Mouse (Mus musculus): ENCODE results near the gene Nudcd3. TPM values are rescaled to one million over a fixed set of nuclear protein-coding genes. Genes with fewer than 3 reads are reported as not detected.

The Nudcd3 gene
- total RNA-seq, 2 experiments from 2014 or later = 45.8 to 52.3 TPM

GRCm38 (mm10) chr11:6178673-6179166 is 21.5 kb downstream of the Nudcd3 start:
- DNase-seq = no peak

GRCm38 (mm10) chr11:6177781-6178420 is 22.3 kb downstream of the Nudcd3 start:
- DNase-seq = no peak

GRCm38 (mm10) chr11:6175506-6175905 is 24.7 kb downstream of the Nudcd3 start:
- no peak for DNase-seq

GRCm38 (mm10) chr11:6174719-6175118 is 25.5 kb downstream of the Nudcd3 start:
- peak; percentile 50 for DNase-seq

GRCm38 (mm10) chr11:6169041-6169663 is 31.1 kb downstream of the Nudcd3 start:
- no peak for DNase-seq

- DNase-seq = no peak
These were observed 33.9 kb downstream of the Nudcd3 start for GRCm38 (mm10) chr11:6166351-6166750.

GRCm38 (mm10) chr11:6165391-6166081 is 34.7 kb downstream of the Nudcd3 start:
- DNase-seq = no peak

- DNase-seq = no peak
These were observed 35.4 kb downstream of the Nudcd3 start for GRCm38 (mm10) chr11:6164781-6165180.

- DNase-seq = no peak
These were observed 36.5 kb downstream of the Nudcd3 start for GRCm38 (mm10) chr11:6163706-6164105.

- no peak for DNase-seq
These were observed 37.2 kb downstream of the Nudcd3 start for GRCm38 (mm10) chr11:6163062-6163461.

- no peak for DNase-seq
These were observed 38.7 kb downstream of the Nudcd3 start for GRCm38 (mm10) chr11:6161549-6161948.

- no peak for DNase-seq
These were observed 39.4 kb downstream of the Nudcd3 start for GRCm38 (mm10) chr11:6160663-6161271.

GRCm38 (mm10) chr11:6159704-6160275 is 40.4 kb downstream of the Nudcd3 start:
- DNase-seq = no peak

GRCm38 (mm10) chr11:6158515-6158914 is 41.7 kb downstream of the Nudcd3 start:
- no peak for DNase-seq

- DNase-seq = no peak
These were observed 43.1 kb downstream of the Nudcd3 start for GRCm38 (mm10) chr11:6157119-6157518.

GRCm38 (mm10) chr11:6156651-6157050 is 43.6 kb downstream of the Nudcd3 start:
- no peak for DNase-seq

GRCm38 (mm10) chr11:6154211-6154701 is 46.0 kb downstream of the Nudcd3 start:
- DNase-seq = peak; percentile 17

GRCm38 (mm10) chr11:6152864-6153263 is 47.4 kb downstream of the Nudcd3 start:
- no peak for DNase-seq

- no peak for DNase-seq
These were observed 61.8 kb downstream of the Nudcd3 start for GRCm38 (mm10) chr11:6138233-6138950.

- DNase-seq = no peak
These were observed 67.3 kb downstream of the Nudcd3 start for GRCm38 (mm10) chr11:6132886-6133285.

- no peak for DNase-seq
These were observed 69.6 kb downstream of the Nudcd3 start for GRCm38 (mm10) chr11:6130578-6130977.

All from adrenal gland, postnatal 10 days (tissue).